Mouse (Mus musculus) C2C12 (cell line): ENCODE results near the gene Plod1. TPM values are rescaled to one million over a fixed set of nuclear protein-coding genes. Genes with fewer than 3 reads are reported as not detected.

Source experiments
- H3K27me3 ChIP-seq: one replicate; pipeline ENCODE4 v1.6.1; 2011; ENCODE audit not compliant: control insufficient read depth, insufficient read depth, insufficient read length
- H3K36me3 ChIP-seq: one replicate; pipeline ENCODE4 v1.6.1; 2011; ENCODE audit not compliant: control insufficient read depth, insufficient read depth
- H3K4me3 ChIP-seq: one replicate; pipeline ENCODE4 v1.5.1; 2011; ENCODE audit warnings: mild to moderate bottlenecking, control low read depth; ENCODE audit not compliant: poor library complexity, insufficient read depth, severe bottlenecking
- H3K79me2 ChIP-seq: one replicate; pipeline ENCODE4 v1.6.1; 2011; ENCODE audit not compliant: control insufficient read depth, insufficient read depth
- H3K79me3 ChIP-seq: one replicate; pipeline ENCODE4 v1.6.1; 2011; ENCODE audit warnings: low read depth, control low read depth
- H3ac ChIP-seq: one replicate; pipeline ENCODE3; 2011; ENCODE audit warnings: low read depth; ENCODE audit not compliant: control insufficient read depth, insufficient read length
- CEBPB ChIP-seq: IDR thresholded peaks from one replicate; pipeline ENCODE4 v1.6.1; 2011; ENCODE audit warnings: low read depth, mild to moderate bottlenecking, control low read depth, moderate library complexity
- CTCF ChIP-seq: IDR thresholded peaks from one replicate; pipeline ENCODE4 v1.5.1; 2011; ENCODE audit not compliant: control insufficient read depth, insufficient read depth, insufficient read length
- FOSL1 ChIP-seq: IDR thresholded peaks from one replicate; pipeline ENCODE4 v1.8.0; 2011; ENCODE audit warnings: mild to moderate bottlenecking, low read length; ENCODE audit not compliant: poor library complexity, insufficient read depth, severe bottlenecking
- MAX ChIP-seq: IDR thresholded peaks from one replicate; pipeline ENCODE4 v1.6.1; 2011; ENCODE audit warnings: mild to moderate bottlenecking, control low read depth
- MYOD1 ChIP-seq: IDR thresholded peaks from one replicate; pipeline ENCODE4 v1.6.1; 2011; ENCODE audit warnings: low read depth; ENCODE audit not compliant: control insufficient read depth, insufficient read length
- MYOG ChIP-seq: IDR thresholded peaks from one replicate; pipeline ENCODE4 v1.6.1; 2011; ENCODE audit not compliant: control insufficient read depth, insufficient read length; ENCODE audit errors: extremely low read depth
- USF1 ChIP-seq: IDR thresholded peaks from one replicate; pipeline ENCODE4 v1.6.1; 2011; ENCODE audit warnings: low read depth, mild to moderate bottlenecking, control low read depth, moderate library complexity
- long read RNA-seq, 2 experiments: library from polyadenylated mRNA; unstranded; transcript quantifications; one replicate each; pipeline ENCODE4 v2.0.0; 2019 to 2020
- polyA plus RNA-seq: library from polyadenylated mRNA; unstranded; fragments of >200 nt; fragmentation: generic; extraction: Trizol; gene quantifications from one replicate; pipeline ENCODE4 v1.2.1, GENCODE M21; 2012; ENCODE audit warnings: missing spikeins

The Plod1 gene
- 49.2 TPM for polyA plus RNA-seq
- long read RNA-seq, experiment 1, transcript Plod1-201 (19 exons, 3,243 nt): major isoform, 33 of 52 reads
- long read RNA-seq, experiment 1, partial matches to known transcripts: 9 of 52 reads
- long read RNA-seq, experiment 1, other reads (novel, unspliced or antisense): 9 of 52 reads
- long read RNA-seq, experiment 2, transcript Plod1-201 (19 exons, 3,243 nt): major isoform, 367 of 412 reads
- long read RNA-seq, experiment 2, partial matches to known transcripts: 18 of 412 reads
- long read RNA-seq, experiment 2, other reads (novel, unspliced or antisense): 27 of 412 reads

DNA sequence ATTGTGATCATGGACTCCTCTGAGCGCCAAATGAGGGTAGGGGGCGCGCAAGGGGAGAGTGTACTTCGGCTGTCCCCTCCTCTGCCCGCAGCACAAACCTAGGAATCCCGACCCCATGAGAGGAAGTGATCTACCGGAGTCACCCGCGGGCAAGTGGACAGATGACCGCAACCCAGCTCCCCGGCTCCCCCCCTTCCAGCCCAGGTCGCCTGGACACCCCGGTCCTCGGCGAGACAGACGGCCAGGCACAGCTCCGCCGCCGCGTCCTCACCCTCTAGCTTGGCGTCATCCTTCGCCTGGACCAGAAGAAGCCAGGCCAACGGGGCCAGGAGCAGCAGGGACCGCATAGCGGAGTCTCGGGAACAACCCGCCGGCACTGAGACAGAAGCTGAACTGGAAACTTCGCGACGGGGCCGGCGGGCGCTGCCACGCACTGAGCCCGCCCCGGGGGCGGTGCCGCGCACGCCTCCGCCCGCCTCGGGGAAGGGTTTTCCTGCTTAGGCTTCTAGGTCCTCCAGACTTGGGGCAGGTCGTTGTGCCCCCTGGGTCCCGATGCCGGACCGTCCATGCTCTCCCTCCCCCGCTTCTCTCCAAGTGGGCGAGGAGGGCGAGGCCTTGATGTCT lies at the start of gene Plod1:
Gene Plod1 (minus strand): TSS at position 437 of the 624 bp plus-strand sequence.
- TF ChIP-seq MYOG: no peak
- TF ChIP-seq CEBPB: no peak
- Histone ChIP-seq H3K4me3 (peak within 1 kb of the TSS; percentile 48), H3K79me2 (peaks cover 23% of the 10 kb centered on the region), H3K36me3 (no peaks in the 10 kb centered on the region), H3ac (peak within 1 kb of the TSS; percentile 84), H3K79me3 (peaks cover 4% of the 10 kb centered on the region), H3K27me3 (no peaks in the 10 kb centered on the region)

- Histone ChIP-seq H3K79me3 (no peaks in the 10 kb centered on the region), H3K27me3 (no peaks in the 10 kb centered on the region), H3ac (no peak within 1 kb of the TSS), H3K36me3 (no peaks in the 10 kb centered on the region), H3K4me3 (no peak within 1 kb of the TSS), H3K79me2 (no peaks in the 10 kb centered on the region)
- no peak for TF ChIP-seq MYOG
- no peak for TF ChIP-seq FOSL1
- TF ChIP-seq CTCF: no peak
- no peak for TF ChIP-seq MYOD1
- TF ChIP-seq MAX: peak; percentile 90
- no peak for TF ChIP-seq USF1
Observed at GRCm38 (mm10) chr4:147985205-147986132, 48.9 kb upstream of the Plod1 start, which contains the start of gene Nppb. TSS of gene Nppb (plus strand) at chr4:147985788.

GRCm38 (mm10) chr4:147979441-147979860 lies 42.9 kb upstream of the Plod1 start:
- Histone ChIP-seq H3ac (no peak overlapping the region), H3K36me3 (no peaks in the 10 kb centered on the region), H3K4me3 (no peak overlapping the region), H3K79me3 (no peaks in the 10 kb centered on the region), H3K79me2 (no peaks in the 10 kb centered on the region), H3K27me3 (no peaks in the 10 kb centered on the region)
- TF ChIP-seq MYOG (no peak), MYOD1 (no peak), USF1 (no peak), CTCF (no peak), FOSL1 (no peak), CEBPB (no peak), MAX (no peak)

DNA sequence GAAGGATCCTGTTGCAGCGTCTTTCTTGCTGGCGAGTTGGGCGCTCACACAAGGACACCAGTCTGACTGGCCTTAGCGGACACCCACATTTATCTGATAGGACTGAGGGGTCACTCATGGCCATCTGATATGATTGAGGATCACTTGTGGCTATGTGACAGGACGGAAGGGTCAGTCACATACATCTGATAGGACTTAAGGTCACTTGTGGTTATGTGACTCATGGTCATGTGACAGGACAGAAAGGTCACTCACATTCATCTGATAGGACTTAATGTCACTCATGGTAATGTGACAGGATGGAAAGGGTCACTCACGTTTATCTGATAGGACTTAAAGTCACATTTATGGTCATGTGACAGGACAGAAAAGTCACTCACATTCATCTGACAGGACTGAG lies 41.8 kb upstream of the Plod1 start:
- no peak overlapping the region for H3K4me3 ChIP-seq
- H3K36me3 ChIP-seq: no peaks in the 10 kb centered on the region
- no peaks in the 10 kb centered on the region for H3K79me3 ChIP-seq
- no peaks in the 10 kb centered on the region for H3K27me3 ChIP-seq
- H3K79me2 ChIP-seq: no peaks in the 10 kb centered on the region
- H3ac ChIP-seq: no peak overlapping the region
- TF ChIP-seq FOSL1 (no peak), USF1 (peak; percentile 11), MAX (no peak)

- H3K79me3 ChIP-seq: no peaks in the 10 kb centered on the region
- no peaks in the 10 kb centered on the region for H3K36me3 ChIP-seq
- no peak for TF ChIP-seq FOSL1
- no peak for TF ChIP-seq MYOG
- TF ChIP-seq MAX: no peak
- TF ChIP-seq CEBPB: no peak
- no peak for TF ChIP-seq CTCF
- TF ChIP-seq MYOD1: no peak
- no peak for TF ChIP-seq USF1
- H3K4me3 ChIP-seq: no peak overlapping the region
- H3ac ChIP-seq: no peak overlapping the region
- H3K27me3 ChIP-seq: no peaks in the 10 kb centered on the region
- H3K79me2 ChIP-seq: no peaks in the 10 kb centered on the region
Observed at GRCm38 (mm10) chr4:147977726-147978125, 41.2 kb upstream of the Plod1 start.

GRCm38 (mm10) chr4:147976237-147976636 lies 39.7 kb upstream of the Plod1 start:
- Histone ChIP-seq H3K79me2 (no peaks in the 10 kb centered on the region), H3K4me3 (no peak overlapping the region), H3K27me3 (no peaks in the 10 kb centered on the region), H3ac (no peak overlapping the region), H3K79me3 (no peaks in the 10 kb centered on the region), H3K36me3 (no peaks in the 10 kb centered on the region)
- TF ChIP-seq FOSL1 (no peak), CEBPB (no peak), CTCF (no peak), MYOG (no peak), MAX (no peak), USF1 (no peak), MYOD1 (no peak)
